Mouse (Mus musculus) left cerebral cortex, postnatal 14 days (tissue): Measurements from ENCODE around the gene Mitf. TPM values are rescaled to one million over a fixed set of nuclear protein-coding genes. Genes with fewer than 3 reads are reported as not detected.

Experiments used
- DNase-seq, 2 experiments: peaks; one replicate each; pipeline ENCODE4 v3.0.0; 2021 to 2022; ENCODE audit warnings: low spot score in 2 of 2, mixed read lengths in 1 of 2
- intact Hi-C: fragments of 180-260 bp; cut with DNase I; formaldehyde crosslinking; loops from one replicate; pipeline ENCODE4 v1.15.1; 2025
- total RNA-seq, 2 experiments: library from RNA; stranded (reverse); gene quantifications; 2 replicates each; pipeline ENCODE4 v1.2.3; 2021

Mitf gene
- total RNA-seq, 2 experiments from 2014 or later = 5.0 to 5.5 TPM

- intact Hi-C loops = no loop called here
- DNase-seq = peak; percentile 17 to 42
Observed at GRCm38 (mm10) chr6:97993507-97993906, 186.7 kb downstream of the Mitf start.

- intact Hi-C loops = no loop called here
- DNase-seq = no peak
Observed at GRCm38 (mm10) chr6:97995606-97996307, 188.9 kb downstream of the Mitf start.

- intact Hi-C loops = no loop called here
- no peak for DNase-seq
Observed at GRCm38 (mm10) chr6:98001551-98001950, 194.7 kb downstream of the Mitf start.

GRCm38 (mm10) chr6:98003114-98003513, 196.3 kb downstream of the Mitf start:
- intact Hi-C loops = loop anchor here (1.0 kb wide), 1 partner anchor 242 kb away; no protein-coding TSS in a partner anchor
- DNase-seq = peak; percentile 63 to 86

GRCm38 (mm10) chr6:98005566-98005965, 198.7 kb downstream of the Mitf start:
- DNase-seq = peak in 1 of 2 experiments; percentile 40
- intact Hi-C loops = no loop called here

GRCm38 (mm10) chr6:98015066-98015465, 208.2 kb downstream of the Mitf start:
- DNase-seq = no peak
- intact Hi-C loops = no loop called here

- no peak for DNase-seq
- intact Hi-C loops = no loop called here
Observed at GRCm38 (mm10) chr6:98015819-98016218, 209.0 kb downstream of the Mitf start.

- no peak for DNase-seq
- intact Hi-C loops = no loop called here
Observed at GRCm38 (mm10) chr6:98023876-98024275, 217.0 kb downstream of the Mitf start.

- intact Hi-C loops = no loop called here
- no peak for DNase-seq
Observed at GRCm38 (mm10) chr6:98038513-98038912, 231.7 kb downstream of the Mitf start.

GRCm38 (mm10) chr6:98041795-98042194, 234.9 kb downstream of the Mitf start:
- DNase-seq = no peak
- intact Hi-C loops = no loop called here

GRCm38 (mm10) chr6:98046295-98047108, 239.7 kb downstream of the Mitf start:
- peak; percentile 17 to 19 for DNase-seq
- intact Hi-C loops = no loop called here

- intact Hi-C loops = no loop called here
Observed at GRCm38 (mm10) chr6:98047741-98048140, 240.9 kb downstream of the Mitf start.

GRCm38 (mm10) chr6:98048671-98049438, 242.0 kb downstream of the Mitf start:
- intact Hi-C loops = no loop called here
- DNase-seq = no peak

More at GRCm38 (mm10) chr6:98047741-98048140, 240.9 kb downstream of the Mitf start:
- DNase-seq = no peak

- DNase-seq = no peak
- intact Hi-C loops = no loop called here
Observed at GRCm38 (mm10) chr6:98049551-98049950, 242.7 kb downstream of the Mitf start.

- no peak for DNase-seq
- intact Hi-C loops = no loop called here
Observed at GRCm38 (mm10) chr6:98061878-98062277, 255.0 kb downstream of the Mitf start.

GRCm38 (mm10) chr6:98064926-98065325, 258.1 kb downstream of the Mitf start:
- DNase-seq = no peak
- intact Hi-C loops = no loop called here

GRCm38 (mm10) chr6:98066420-98066819, 259.6 kb downstream of the Mitf start:
- intact Hi-C loops = no loop called here
- DNase-seq = no peak
